Mouse (Mus musculus) MEL (cell line): Measurements from ENCODE around the gene Dock4. TPM values are rescaled to one million over a fixed set of nuclear protein-coding genes. Genes with fewer than 3 reads are reported as not detected.

ENCODE experiments used
- DNase-seq: peaks from one replicate; pipeline ENCODE4 v3.0.0; 2011; ENCODE audit warnings: low read depth, low spot score
- H3K27ac ChIP-seq: 2 replicates; pipeline ENCODE4 v1.5.1; 2012; ENCODE audit warnings: low read depth, mild to moderate bottlenecking, control low read depth, low read length, moderate library complexity; ENCODE audit not compliant: control insufficient read depth
- H3K27me3 ChIP-seq, 2 experiments: fragments of 150-350 bp in 1 of 2; sonication (generic) in 1 of 2; 2 replicates each; pipeline ENCODE4 v1.6.1; 2012; ENCODE audit warnings: low read length in 2 of 2, mild to moderate bottlenecking in 2 of 2, improper control_type of control experiment in 1 of 2, moderate library complexity in 1 of 2; ENCODE audit not compliant: insufficient read depth in 2 of 2, control insufficient read depth in 1 of 2
- H3K36me3 ChIP-seq, 2 experiments: 2 replicates each; pipeline ENCODE4 v1.6.1; 2012 to 2014; ENCODE audit warnings: low read length in 2 of 2, improper control_type of control experiment in 1 of 2, inconsistent platforms in 1 of 2, mild to moderate bottlenecking in 1 of 2; ENCODE audit not compliant: insufficient read depth in 2 of 2, control insufficient read depth in 1 of 2
- H3K4me1 ChIP-seq, 2 experiments: fragments of 150-350 bp in 1 of 2; sonication (generic) in 1 of 2; 2 replicates each; pipeline ENCODE4 v1.6.1; 2012; ENCODE audit warnings: low read length in 2 of 2, improper control_type of control experiment in 1 of 2, mild to moderate bottlenecking in 1 of 2; ENCODE audit not compliant: insufficient read depth in 2 of 2, control insufficient read depth in 1 of 2
- H3K4me3 ChIP-seq, 2 experiments: fragments of 150-350 bp in 1 of 2; sonication (generic) in 1 of 2; 2 replicates each; pipeline ENCODE4 v1.5.1; 2012; ENCODE audit warnings: low read depth in 2 of 2, low read length in 2 of 2, mild to moderate bottlenecking in 2 of 2, moderate library complexity in 2 of 2, control low read depth in 1 of 2, improper control_type of control experiment in 1 of 2; ENCODE audit not compliant: control insufficient read depth in 1 of 2, insufficient read depth in 1 of 2
- H3K79me2 ChIP-seq: 2 replicates; pipeline ENCODE4 v1.6.1; 2012; ENCODE audit warnings: mild to moderate bottlenecking, low read length, moderate library complexity; ENCODE audit not compliant: control insufficient read depth, poor library complexity, insufficient read depth
- H3K9ac ChIP-seq: 2 replicates; pipeline ENCODE4 v1.6.1; 2012; ENCODE audit warnings: low read depth, mild to moderate bottlenecking, control low read depth, low read length, moderate library complexity; ENCODE audit not compliant: control insufficient read depth, poor library complexity, severe bottlenecking
- H3K9me3 ChIP-seq: fragments of 150-350 bp; sonication (generic); replicated peaks from 2 replicates; pipeline ENCODE4 v1.6.1; 2012; ENCODE audit warnings: mild to moderate bottlenecking, low read length, improper control_type of control experiment, moderate library complexity; ENCODE audit not compliant: insufficient read depth
- BHLHE40 ChIP-seq: IDR thresholded peaks from 2 replicates; pipeline ENCODE4 v1.6.1; 2012; ENCODE audit warnings: low read depth, mild to moderate bottlenecking, inconsistent platforms, low read length, improper control_type of control experiment, borderline replicate concordance
- CTCF ChIP-seq, 3 experiments: IDR thresholded peaks in 2 of 3; conservative IDR thresholded peaks in 1 of 3; 2 replicates each; pipeline ENCODE4 v1.5.1; 2011 to 2012; ENCODE audit warnings: low read length in 3 of 3, low read depth in 2 of 3, mild to moderate bottlenecking in 2 of 3, improper control_type of control experiment in 1 of 3, inconsistent platforms in 1 of 3, mixed read lengths in 1 of 3, moderate library complexity in 1 of 3; ENCODE audit not compliant: control insufficient read depth in 1 of 3, insufficient read depth in 1 of 3, poor library complexity in 1 of 3, severe bottlenecking in 1 of 3
- ETS1 ChIP-seq: IDR thresholded peaks from 2 replicates; pipeline ENCODE4 v1.6.1; 2012; ENCODE audit warnings: low read depth, mild to moderate bottlenecking, inconsistent platforms, low read length, improper control_type of control experiment, moderate library complexity
- GATA1 ChIP-seq: IDR thresholded peaks from 2 replicates; pipeline ENCODE4 v1.6.1; 2011; ENCODE audit warnings: low read depth, low read length, improper control_type of control experiment
- HCFC1 ChIP-seq: IDR thresholded peaks from 2 replicates; pipeline ENCODE4 v1.6.1; 2012; ENCODE audit warnings: low read depth, mild to moderate bottlenecking, inconsistent platforms, low read length, improper control_type of control experiment, moderate library complexity
- KAT2A ChIP-seq: conservative IDR thresholded peaks from 2 replicates; pipeline ENCODE4 v1.6.1; 2012; ENCODE audit warnings: low read depth, low read length, improper control_type of control experiment, inconsistent platforms
- MAFK ChIP-seq: IDR thresholded peaks from 2 replicates; pipeline ENCODE4 v1.6.1; 2011; ENCODE audit warnings: low read depth, mild to moderate bottlenecking, low read length, improper control_type of control experiment, borderline replicate concordance
- MAX ChIP-seq: IDR thresholded peaks from 2 replicates; pipeline ENCODE4 v1.6.1; 2011; ENCODE audit warnings: low read length, improper control_type of control experiment
- MEF2A ChIP-seq: IDR thresholded peaks from 2 replicates; pipeline ENCODE4 v1.6.1; 2014; ENCODE audit warnings: low read depth, mild to moderate bottlenecking, inconsistent platforms, low read length, improper control_type of control experiment; ENCODE audit not compliant: poor library complexity, insufficient replicate concordance, severe bottlenecking; ENCODE audit errors: extremely low read depth
- NRF1 ChIP-seq: IDR thresholded peaks from 2 replicates; pipeline ENCODE4 v1.6.1; 2014; ENCODE audit warnings: low read depth, mild to moderate bottlenecking, inconsistent platforms, low read length, improper control_type of control experiment, moderate library complexity; ENCODE audit not compliant: poor library complexity, insufficient read depth, severe bottlenecking
- POLR2A ChIP-seq, 2 experiments: IDR thresholded peaks; 2 replicates each; pipeline ENCODE4 v1.6.1; 2011 to 2012; ENCODE audit warnings: low read length in 2 of 2, mild to moderate bottlenecking in 2 of 2, control low read depth in 1 of 2, improper control_type of control experiment in 1 of 2, low read depth in 1 of 2, moderate library complexity in 1 of 2; ENCODE audit not compliant: control insufficient read depth in 1 of 2, insufficient read depth in 1 of 2, poor library complexity in 1 of 2
- POLR2AphosphoS2 ChIP-seq: IDR thresholded peaks from 2 replicates; pipeline ENCODE4 v1.6.1; 2011; ENCODE audit warnings: low read length, improper control_type of control experiment
- POLR2AphosphoS5 ChIP-seq: IDR thresholded peaks from 2 replicates; pipeline ENCODE4 v1.6.1; 2012; ENCODE audit warnings: low read depth, borderline replicate concordance, mild to moderate bottlenecking, inconsistent platforms, low read length, moderate library complexity, mixed read lengths
- RAD21 ChIP-seq: IDR thresholded peaks from 2 replicates; pipeline ENCODE4 v1.6.1; 2011; ENCODE audit warnings: mild to moderate bottlenecking, low read depth, low read length, improper control_type of control experiment
- SIN3A ChIP-seq: IDR thresholded peaks from 2 replicates; pipeline ENCODE4 v1.6.1; 2012; ENCODE audit warnings: low read length, improper control_type of control experiment, inconsistent platforms
- SMC3 ChIP-seq: IDR thresholded peaks from 2 replicates; pipeline ENCODE4 v1.6.1; 2011; ENCODE audit warnings: low read depth, low read length, improper control_type of control experiment
- TCF12 ChIP-seq: IDR thresholded peaks from 2 replicates; pipeline ENCODE4 v1.6.1; 2014; ENCODE audit warnings: low read depth, mild to moderate bottlenecking, inconsistent platforms, low read length, improper control_type of control experiment, moderate library complexity
- UBTF ChIP-seq: IDR thresholded peaks from 2 replicates; pipeline ENCODE4 v1.6.1; 2012; ENCODE audit warnings: low read depth, mild to moderate bottlenecking, inconsistent platforms, low read length, improper control_type of control experiment, moderate library complexity, borderline replicate concordance; ENCODE audit not compliant: insufficient read depth
- USF1 ChIP-seq: IDR thresholded peaks from 2 replicates; pipeline ENCODE4 v1.6.1; 2014; ENCODE audit warnings: low read depth, mild to moderate bottlenecking, inconsistent platforms, low read length, improper control_type of control experiment, moderate library complexity
- ZKSCAN1 ChIP-seq: IDR thresholded peaks from 2 replicates; pipeline ENCODE4 v1.6.1; 2012; ENCODE audit warnings: low read depth, mild to moderate bottlenecking, inconsistent platforms, low read length, improper control_type of control experiment, moderate library complexity
- polyA plus RNA-seq, 2 experiments: library from polyadenylated mRNA; stranded (reverse) in 1 of 2; unstranded in 1 of 2; fragments of >175 nt in 1 of 2; fragments of >200 nt in 1 of 2; gene quantifications; 2 replicates each; pipeline versions ENCODE4 v1.2.1 to v1.2.4; 2012; ENCODE audit warnings: low replicate concordance in 2 of 2, low read depth in 1 of 2; ENCODE audit not compliant: insufficient read length in 2 of 2, insufficient read depth in 1 of 2, missing spikeins in 1 of 2
- total RNA-seq: library from RNA; depleted of rRNA; stranded (reverse); fragments of 300-350 nt; gene quantifications from 2 replicates; pipeline ENCODE4 v1.2.3, GENCODE M21; 2012

Dock4 gene
- total and polyA plus RNA-seq, 3 experiments, result 0.08 to 0.17 TPM; not detected in 1

DNA sequence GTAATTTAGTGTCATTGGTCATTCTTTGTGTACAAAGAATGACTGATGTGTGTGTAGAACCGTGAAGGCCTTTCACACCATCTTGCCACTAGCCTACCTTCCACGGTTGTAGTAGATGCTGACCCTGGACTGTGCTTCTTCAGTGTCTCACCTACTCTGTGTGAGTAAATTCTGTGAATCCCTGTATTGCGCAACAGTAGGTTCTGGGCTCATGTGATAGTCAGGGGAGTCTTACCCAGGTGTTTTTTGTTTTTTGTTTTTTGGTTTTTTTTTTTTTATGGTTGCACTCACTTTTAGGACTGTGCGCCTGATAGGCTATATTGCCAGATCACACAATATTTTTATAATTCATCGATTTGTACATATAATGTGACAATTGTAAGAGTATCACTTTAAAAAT, 136.3 kb downstream of the Dock4 start:
- Histone ChIP-seq H3K27me3 (no peaks in the 10 kb centered on the region), H3K4me3 (no peak overlapping the region), H3K4me1 (no peaks in the 10 kb centered on the region), H3K9ac (no peak overlapping the region), H3K79me2 (no peaks in the 10 kb centered on the region), H3K36me3 (no peaks in the 10 kb centered on the region), H3K27ac (no peak overlapping the region), H3K9me3 (no peaks in the 10 kb centered on the region)
- DNase-seq, result no peak
- TF ChIP-seq UBTF, result no peak
- TF ChIP-seq POLR2AphosphoS2, result no peak
- TF ChIP-seq SIN3A, result no peak
- no peak for TF ChIP-seq CTCF (IDR thresholded peaks at IDR 0.05 in 2 of 3, conservative IDR thresholded peaks at IDR 0.05 in 1 of 3; ENCODE audit: control insufficient read depth in 1 of 3, insufficient read depth in 1 of 3, low read depth in 2 of 3, low read length in 3 of 3, poor library complexity in 1 of 3, severe bottlenecking in 1 of 3)
- no peak for TF ChIP-seq ZKSCAN1
- no peak for TF ChIP-seq RAD21
- TF ChIP-seq POLR2AphosphoS5, result no peak
- no peak for TF ChIP-seq ETS1
- TF ChIP-seq NRF1, result no peak
- no peak for TF ChIP-seq MAFK
- no peak for TF ChIP-seq KAT2A
- TF ChIP-seq BHLHE40, result no peak
- no peak for TF ChIP-seq HCFC1
- TF ChIP-seq USF1, result no peak
- no peak for TF ChIP-seq MEF2A
- no peak for TF ChIP-seq GATA1

DNA sequence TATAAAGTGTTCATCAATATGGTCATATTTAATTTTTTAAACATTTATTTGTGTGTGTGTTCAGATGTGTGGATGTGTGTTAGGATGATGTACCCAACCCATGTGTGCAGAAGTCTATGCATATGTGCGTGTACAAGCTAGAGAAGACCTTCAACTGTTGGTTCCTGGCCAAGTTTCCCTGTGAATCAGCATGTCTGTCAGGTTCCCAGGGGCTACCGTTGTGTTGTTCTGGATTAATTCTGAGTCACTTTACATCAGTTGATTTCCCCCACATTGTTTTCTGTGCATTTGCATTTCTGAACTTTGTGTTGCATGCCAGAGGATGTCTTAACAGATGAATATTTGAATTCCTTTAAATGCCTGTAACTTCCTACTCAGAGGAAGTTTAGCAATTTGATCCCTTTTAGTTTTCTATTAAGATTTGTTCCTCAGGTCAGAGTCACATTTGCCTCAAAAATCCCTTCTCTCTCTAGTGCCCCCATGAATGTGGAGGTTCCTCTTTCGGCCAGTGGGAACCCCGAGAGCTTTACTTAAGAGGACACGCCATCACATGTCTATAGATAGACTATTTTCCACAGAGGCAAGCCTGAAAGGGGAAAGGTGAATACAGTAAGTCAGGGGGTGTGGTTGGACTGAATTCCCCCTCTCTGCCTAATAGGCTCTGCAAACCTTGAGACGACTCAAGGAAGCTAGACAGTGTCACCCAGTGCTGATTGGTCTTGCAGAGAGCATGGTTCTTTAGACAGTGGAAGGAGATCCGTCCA, 139.0 kb downstream of the Dock4 start:
- no peaks in the 10 kb centered on the region for H3K79me2 ChIP-seq
- no peak overlapping the region for H3K27ac ChIP-seq
- TF ChIP-seq UBTF (no peak), POLR2A (IDR thresholded peaks at IDR 0.05; ENCODE audit: control insufficient read depth in 1 of 2, insufficient read depth in 1 of 2, low read depth in 1 of 2, low read length in 2 of 2, poor library complexity in 1 of 2) (no peak), MEF2A (no peak), MAX (no peak), SMC3 (no peak), TCF12 (no peak)
- no peak overlapping the region for H3K4me3 ChIP-seq
- no peaks in the 10 kb centered on the region for H3K36me3 ChIP-seq
- no peaks in the 10 kb centered on the region for H3K27me3 ChIP-seq
- H3K9me3 ChIP-seq, result no peaks in the 10 kb centered on the region
- H3K9ac ChIP-seq, result no peak overlapping the region
- no peaks in the 10 kb centered on the region for H3K4me1 ChIP-seq
- no peak for DNase-seq
